Mouse (Mus musculus) kidney, adult 2 months (tissue): ENCODE results near the gene Tas2r135.

Experiments used
- CTCF ChIP-seq: fragments of 200-500 bp; conservative IDR thresholded peaks from 2 replicates; pipeline ENCODE4 v1.5.1; 2011; ENCODE audit warnings: low read depth, mild to moderate bottlenecking, control low read depth, low read length, moderate library complexity, mixed read lengths; ENCODE audit not compliant: insufficient read depth, insufficient read length
- POLR2A ChIP-seq: fragments of 200-500 bp; IDR thresholded peaks from one replicate; pipeline ENCODE4 v1.6.1; 2011; ENCODE audit warnings: low read depth, low read length, control low read depth

DNA sequence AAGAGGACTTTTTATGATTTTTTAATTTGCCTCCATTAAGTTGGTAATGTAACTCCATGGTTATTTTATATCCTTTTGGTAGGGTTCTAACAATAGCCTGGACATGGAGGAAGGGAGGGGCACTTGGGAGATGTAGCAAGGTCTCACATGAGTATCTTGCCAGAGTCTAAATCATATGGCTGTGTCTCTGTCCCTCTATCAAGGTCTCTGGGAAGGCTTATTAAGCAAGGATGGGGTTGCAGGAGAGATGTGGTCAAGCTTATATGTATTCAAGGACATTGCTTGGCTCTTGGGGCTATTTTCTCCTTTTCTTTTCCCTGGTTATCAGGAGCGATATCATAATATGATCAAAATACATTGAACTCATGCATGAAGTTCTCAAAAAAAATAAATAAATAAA is 6.2 kb upstream of the Tas2r135 start:
- TF ChIP-seq CTCF (no peak), POLR2A (no peak)
